Mouse (Mus musculus): ENCODE measurements around the gene Obscn. TPM values are rescaled to one million over a fixed set of nuclear protein-coding genes. Genes with fewer than 3 reads are reported as not detected.

Obscn gene
- 0.31 TPM for total RNA-seq (2023)

DNA sequence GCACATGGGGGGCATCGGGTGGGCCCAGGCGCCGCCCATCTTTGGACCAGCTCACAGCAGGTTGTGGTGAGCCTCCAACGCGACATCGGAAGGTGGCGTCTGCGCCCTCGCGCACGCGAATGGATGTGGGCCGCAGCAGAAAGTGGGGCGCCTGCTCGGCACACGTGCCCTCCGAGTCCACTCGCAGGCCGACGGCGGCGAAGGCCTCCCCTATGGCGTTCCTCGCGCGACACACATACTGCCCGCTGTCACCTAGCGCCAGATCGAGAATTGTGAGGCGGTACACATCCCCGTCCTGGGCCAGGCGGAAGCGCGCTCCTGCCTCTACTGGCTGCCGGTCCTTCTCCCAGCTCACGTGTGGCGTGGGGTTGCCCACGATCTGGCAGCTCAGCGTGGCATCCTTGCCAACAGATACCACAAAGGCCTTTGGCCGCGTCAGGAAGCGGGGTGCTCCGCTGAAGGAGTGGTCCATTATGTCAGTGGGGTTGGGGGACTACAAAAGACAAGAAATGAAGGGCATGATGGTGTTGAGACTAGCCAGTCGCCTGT, at the start of gene Obscn:
Obscn (minus strand) TSS at position 499 of the 549 bp plus-strand sequence.

DNA sequence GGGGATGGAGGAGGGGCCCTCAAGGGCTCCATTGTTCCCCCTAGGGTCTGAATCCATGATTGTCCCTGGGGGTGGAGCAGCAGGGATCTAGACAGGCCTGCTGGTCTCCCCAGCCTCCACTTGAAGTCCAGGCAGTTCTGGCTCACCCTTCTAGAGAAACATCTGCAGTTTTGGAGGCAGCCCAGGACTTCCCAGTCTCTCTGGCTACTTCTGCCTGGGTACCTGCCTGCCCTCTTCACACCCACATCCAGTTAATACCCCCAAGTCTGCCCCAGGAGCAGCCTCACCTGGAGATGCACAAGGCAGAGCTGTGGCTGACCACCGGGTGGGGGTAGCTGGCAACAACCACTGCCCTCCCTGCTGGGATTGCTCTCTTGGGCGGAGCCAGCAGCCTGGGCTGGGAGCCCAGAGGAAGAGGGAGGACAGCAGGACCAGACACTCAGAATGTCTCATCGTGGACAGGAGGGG, 46.7 kb upstream of the Obscn start, which contains the start of gene Gjc2:
Gjc2 (minus strand) TSS at position 350 of the 468 bp plus-strand sequence.

DNA sequence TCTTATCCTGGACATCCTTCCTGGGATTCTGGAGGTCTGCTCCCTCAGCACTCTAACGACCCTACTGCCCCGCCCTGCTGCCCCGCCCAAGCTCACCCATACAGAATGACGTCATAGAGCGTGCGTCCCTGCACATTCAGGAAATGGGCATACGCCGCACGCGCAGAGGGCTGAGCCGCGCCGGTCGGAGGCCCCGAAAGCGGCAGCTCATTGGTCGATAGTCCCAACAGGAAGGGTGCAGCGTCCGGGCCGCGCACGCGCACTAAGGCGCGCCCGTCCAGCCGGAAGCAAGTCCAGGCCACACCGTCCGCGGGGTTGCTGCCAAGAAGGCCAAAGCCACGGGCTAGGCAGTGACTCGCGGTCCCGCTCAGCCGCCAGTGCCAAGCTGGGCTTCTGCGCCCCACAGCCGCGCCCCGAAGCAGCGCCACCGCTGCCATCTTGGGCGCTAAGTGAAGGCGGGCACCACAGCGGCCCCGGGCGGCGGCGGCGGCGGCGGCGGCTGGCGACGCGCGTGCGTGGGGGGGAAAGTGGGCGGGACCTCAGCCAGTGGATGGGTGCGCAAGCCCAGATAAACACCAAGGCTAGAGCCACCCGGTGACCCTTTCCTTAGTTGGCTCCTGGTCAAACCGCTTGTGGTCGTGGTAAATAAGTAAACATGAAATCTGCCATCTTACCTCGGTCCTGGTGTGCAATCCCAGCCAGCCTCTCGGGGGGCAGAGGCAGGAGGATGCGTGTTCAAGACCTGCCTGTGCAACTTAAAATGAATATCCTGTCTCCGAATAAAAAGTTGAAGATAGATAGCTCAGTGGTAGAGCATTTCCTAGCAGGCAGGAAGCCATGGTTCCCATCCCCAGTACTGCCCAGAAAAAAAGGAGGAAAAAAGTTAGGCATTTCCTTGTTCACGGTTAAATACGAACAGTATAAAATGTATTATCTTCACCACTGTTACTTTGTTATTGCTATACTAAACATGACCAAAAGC, 27.3 kb upstream of the Obscn start, which contains the start of gene Iba57:
Iba57 (minus strand) TSS at position 485 of the 982 bp plus-strand sequence.

DNA sequence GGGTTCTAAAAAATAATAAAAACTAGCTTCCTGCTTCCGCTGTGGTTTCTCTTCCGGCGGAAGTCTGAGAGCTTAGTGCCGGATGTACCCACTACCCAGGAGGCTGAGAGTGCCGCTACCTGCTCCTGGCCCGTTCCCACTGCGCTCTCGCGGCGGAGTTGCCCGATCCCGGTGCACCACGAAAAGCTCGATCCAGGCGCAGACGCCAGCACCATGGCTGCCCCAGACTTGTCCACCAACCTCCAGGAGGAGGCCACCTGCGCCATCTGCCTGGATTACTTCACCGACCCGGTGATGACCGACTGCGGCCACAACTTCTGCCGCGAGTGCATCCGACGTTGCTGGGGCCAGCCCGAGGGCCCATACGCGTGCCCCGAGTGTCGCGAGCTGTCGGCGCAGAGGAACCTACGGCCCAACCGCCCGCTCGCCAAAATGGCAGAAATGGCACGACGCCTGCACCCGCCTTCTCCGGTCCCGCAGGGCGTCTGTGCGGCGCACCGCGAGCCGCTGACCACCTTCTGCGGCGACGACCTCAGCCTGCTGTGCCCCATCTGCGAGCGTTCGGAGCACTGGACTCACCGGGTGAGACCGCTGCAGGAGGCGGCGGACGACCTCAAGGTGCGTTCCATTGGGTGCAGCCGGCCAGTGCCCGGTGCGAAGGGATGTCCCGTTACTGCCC, 158.0 kb downstream of the Obscn start, which contains the start of gene Trim11:
Trim11 (plus strand) TSS at position 67 of the 679 bp plus-strand sequence.

DNA sequence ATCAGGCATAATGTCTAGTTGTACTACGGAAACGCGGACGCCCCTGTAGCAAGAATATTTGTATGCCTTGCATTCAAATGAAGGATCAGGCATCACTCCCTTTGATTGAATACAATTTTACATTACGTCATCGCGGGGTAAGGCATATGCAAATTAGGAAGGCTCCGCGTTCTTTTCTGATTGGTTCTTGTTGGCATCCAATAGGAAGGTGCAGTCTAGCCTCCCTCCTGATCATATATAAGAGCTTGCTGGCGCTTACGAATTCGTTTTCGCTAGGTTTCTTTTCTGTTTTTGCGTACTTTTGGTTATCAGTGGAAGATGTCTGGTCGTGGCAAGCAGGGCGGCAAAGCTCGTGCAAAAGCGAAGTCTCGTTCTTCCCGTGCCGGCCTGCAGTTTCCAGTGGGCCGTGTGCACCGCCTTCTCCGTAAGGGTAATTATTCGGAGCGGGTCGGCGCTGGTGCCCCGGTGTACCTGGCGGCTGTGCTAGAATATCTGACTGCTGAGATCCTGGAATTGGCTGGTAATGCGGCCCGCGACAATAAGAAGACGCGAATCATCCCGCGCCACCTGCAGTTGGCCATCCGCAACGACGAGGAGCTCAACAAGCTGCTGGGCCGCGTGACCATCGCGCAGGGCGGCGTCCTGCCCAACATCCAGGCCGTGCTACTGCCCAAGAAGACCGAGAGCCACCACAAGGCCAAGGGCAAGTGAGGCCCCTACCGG, 181.6 kb downstream of the Obscn start, which contains the start of the genes Hist3h2a and Trim17:
Hist3h2a (plus strand) TSS at position 266 of the 723 bp plus-strand sequence.
Trim17 (plus strand) TSS at position 266 of the 723 bp plus-strand sequence.

DNA sequence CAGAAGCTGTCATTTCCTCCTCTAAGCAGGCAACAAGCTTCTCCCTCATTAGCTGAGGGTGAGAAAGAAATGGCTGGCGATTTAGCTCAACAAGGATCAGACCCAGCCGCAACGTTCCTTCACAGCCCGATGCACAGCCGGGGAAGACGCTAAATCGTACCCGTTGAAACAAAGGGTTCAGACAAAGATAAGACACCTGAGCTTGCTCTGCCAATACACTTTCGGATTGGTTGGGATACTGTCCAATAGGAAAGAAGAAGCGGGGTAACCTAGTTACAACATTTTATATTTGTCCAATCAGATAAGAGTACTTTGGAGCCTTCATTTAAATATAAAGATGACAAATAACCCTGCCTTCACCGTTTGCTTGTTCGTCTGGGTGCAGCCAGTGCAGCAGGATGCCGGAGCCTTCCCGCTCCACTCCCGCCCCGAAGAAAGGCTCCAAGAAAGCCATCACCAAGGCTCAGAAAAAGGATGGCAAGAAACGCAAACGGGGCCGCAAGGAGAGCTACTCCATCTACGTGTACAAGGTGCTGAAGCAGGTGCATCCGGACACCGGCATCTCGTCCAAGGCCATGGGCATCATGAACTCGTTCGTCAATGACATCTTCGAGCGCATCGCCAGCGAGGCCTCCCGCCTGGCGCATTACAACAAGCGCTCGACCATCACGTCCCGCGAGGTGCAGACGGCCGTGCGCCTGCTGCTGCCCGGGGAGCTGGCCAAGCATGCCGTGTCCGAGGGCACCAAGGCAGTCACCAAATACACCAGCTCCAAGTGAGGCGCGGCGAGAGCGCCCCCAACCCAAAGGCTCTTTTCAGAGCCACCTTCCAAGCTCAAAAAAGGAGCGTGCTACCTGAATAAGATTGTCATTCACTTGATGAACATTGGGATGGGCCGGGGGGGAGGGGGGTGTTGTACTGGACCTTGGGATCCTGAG, 187.4 kb downstream of the Obscn start, which contains the start of gene Hist3h2ba:
Hist3h2ba (plus strand) TSS at position 379 of the 938 bp plus-strand sequence.

Other genes starting within 250 kb of the Obscn start
- 11.7 TPM for gene Zfp39, start 232.2 kb downstream of the Obscn start, total RNA-seq (2023)
- gene Btnl10, start 218.5 kb downstream of the Obscn start, total RNA-seq (2023): not detected
- 120 TPM for gene Rnf187, start 197.5 kb downstream of the Obscn start, total RNA-seq (2023)
- gene Hist3h2ba, start 187.5 kb downstream of the Obscn start, total RNA-seq (2023): 11.3 TPM
- 40.1 TPM for gene Hist3h2a, start 181.7 kb downstream of the Obscn start, total RNA-seq (2023)
- gene Trim17, start 181.7 kb downstream of the Obscn start, total RNA-seq (2023): 0.28 TPM
- gene Trim11, start 158.3 kb downstream of the Obscn start, total RNA-seq (2023): 64.9 TPM
- 38.2 TPM for gene Iba57, start 27.3 kb upstream of the Obscn start, total RNA-seq (2023)
- not detected for gene Gjc2, start 46.8 kb upstream of the Obscn start, total RNA-seq (2023)
- 35.8 TPM for gene Guk1, start 55.8 kb upstream of the Obscn start, total RNA-seq (2023)
- 15.9 TPM for gene Mrpl55, start 66.1 kb upstream of the Obscn start, total RNA-seq (2023)
- 23.7 TPM for gene 2310033P09Rik, start 71.9 kb upstream of the Obscn start, total RNA-seq (2023)
- 217 TPM for gene Arf1, start 91.9 kb upstream of the Obscn start, total RNA-seq (2023)
- not detected for gene Wnt3a, start 154.3 kb upstream of the Obscn start, total RNA-seq (2023)
- not detected for gene Wnt9a, start 170.5 kb upstream of the Obscn start, total RNA-seq (2023)
- not detected for gene Prss38, start 239.3 kb upstream of the Obscn start, total RNA-seq (2023)